Mouse (Mus musculus): ENCODE data around the gene Ikzf4.

Gene Ikzf4

DNA sequence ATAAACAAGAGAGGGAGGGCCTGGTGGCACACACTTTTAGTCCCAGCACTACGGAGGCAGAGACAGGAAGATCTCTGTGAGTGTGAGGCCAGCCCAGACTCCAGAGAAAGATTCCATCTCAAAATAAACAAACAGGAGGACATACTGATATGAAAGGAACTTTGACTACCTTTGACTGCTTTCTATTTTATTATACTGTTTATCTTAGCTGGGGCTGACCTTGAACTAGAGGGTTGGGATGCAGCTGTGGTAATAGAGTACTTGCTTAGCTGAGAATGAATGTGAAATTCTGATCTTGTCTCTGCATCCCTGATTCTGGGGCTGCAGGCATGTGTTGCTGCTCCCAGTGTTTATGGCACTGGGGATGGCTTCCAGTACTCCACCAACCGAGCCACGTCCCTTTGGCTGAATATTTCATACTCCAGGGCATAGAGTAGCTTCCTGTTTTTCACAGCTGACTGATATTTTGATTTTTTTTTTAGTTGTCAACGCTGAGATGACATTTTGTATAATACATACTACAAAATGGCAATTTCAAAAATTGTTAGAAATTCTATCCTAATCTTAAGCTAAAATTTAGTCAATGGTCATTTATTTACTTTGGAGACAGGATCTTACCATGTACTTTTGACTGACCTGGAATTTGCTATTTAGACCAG is 43.2 kb downstream of the Ikzf4 start:
- no peak for DNase-seq

GRCm38 (mm10) chr10:128601499-128601898 is 44.3 kb downstream of the Ikzf4 start:
- DNase-seq = no peak

- no peak for DNase-seq
Observed at GRCm38 (mm10) chr10:128598476-128598875, 47.3 kb downstream of the Ikzf4 start.

GRCm38 (mm10) chr10:128592797-128593196 is 53.0 kb downstream of the Ikzf4 start:
- no peak for DNase-seq

GRCm38 (mm10) chr10:128591436-128591835 is 54.4 kb downstream of the Ikzf4 start:
- no peak for DNase-seq

DNA sequence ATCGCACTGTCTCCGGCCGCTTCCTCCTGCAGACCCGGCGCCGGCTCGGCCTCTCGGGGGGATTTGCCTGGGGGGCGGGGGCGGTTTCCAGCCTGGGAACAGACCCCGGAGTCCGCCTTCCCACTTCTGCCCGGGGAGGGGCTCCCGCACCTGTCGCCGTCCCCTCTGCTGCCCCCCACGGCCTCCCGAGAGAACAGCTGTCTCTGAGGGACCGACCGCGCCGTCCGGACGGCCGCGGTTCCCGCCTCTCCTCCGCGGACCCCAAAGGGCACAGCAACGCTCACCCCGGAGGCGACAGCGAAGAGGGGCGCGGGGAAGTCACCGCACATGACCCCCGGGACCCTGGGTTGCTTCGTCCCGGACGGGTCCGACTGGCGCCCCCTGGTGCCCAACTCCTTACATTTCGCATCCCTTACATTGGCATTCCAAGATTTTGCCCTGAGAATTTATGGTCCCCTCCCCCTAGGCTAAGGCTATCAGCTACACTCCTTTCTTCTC is 55.5 kb downstream of the Ikzf4 start:
- peak; percentile 79 to 87 for DNase-seq

- DNase-seq = peak; percentile 43 to 64
Observed at GRCm38 (mm10) chr10:128589464-128590192, 56.2 kb downstream of the Ikzf4 start, which contains the start of gene Erbb3. Gene Erbb3 (minus strand): TSS chr10:128589652.

GRCm38 (mm10) chr10:128588775-128589463 is 56.9 kb downstream of the Ikzf4 start:
- DNase-seq = no peak

- DNase-seq = no peak
Observed at GRCm38 (mm10) chr10:128588136-128588535, 57.7 kb downstream of the Ikzf4 start.

- DNase-seq = no peak
Observed at GRCm38 (mm10) chr10:128587697-128588096, 58.1 kb downstream of the Ikzf4 start.

DNA sequence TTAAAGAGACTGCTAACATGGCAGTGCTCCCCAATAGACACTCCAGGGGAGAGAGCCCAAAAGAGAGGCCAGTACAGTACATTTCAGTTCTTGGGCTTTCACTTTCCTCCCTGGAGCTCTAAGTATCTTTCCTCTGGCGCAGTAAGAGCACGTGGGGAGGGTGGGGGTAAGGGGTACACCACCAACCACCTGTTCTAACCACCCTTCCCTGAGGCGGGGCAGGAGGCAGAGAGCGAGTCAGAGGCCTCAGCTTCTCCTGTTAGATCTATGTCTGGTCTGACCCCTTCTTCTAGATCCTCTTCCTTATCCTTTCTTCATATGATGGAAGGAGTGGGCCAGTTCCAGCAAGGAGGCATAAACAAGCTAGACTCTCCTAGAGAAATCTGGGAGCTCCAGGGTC is 58.7 kb downstream of the Ikzf4 start:
- no peak for DNase-seq

GRCm38 (mm10) chr10:128586546-128586945 is 59.2 kb downstream of the Ikzf4 start:
- DNase-seq = no peak

DNA sequence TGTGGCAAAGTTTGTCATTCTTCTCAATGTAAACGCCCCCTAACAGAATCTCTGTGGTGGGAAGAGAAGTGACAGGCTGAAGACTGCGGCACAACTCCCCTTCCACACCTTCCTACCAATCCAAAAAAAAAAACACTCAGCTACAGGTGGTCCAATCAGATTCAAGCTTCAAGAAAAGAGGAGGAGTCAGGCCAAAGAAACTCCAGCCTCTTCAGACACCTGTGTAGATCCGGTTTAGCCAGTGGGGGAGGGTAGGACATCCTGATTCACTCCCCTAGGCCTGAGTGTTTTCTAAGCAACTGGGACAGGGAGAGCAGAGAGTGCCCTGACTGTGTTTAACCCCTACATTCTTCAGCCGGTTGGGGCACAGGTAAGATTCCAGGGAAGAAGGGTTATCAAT is 61.4 kb downstream of the Ikzf4 start:
- DNase-seq = no peak

- peak; percentile 33 to 58 for DNase-seq
Observed at GRCm38 (mm10) chr10:128583644-128584043, 62.1 kb downstream of the Ikzf4 start.
